Mouse (Mus musculus): ENCODE measurements around the gene Coro1b.

GRCm38 (mm10) chr19:4187303-4187702 is 38.9 kb downstream of the Coro1b start:
- TF ChIP-seq CTCF (conservative IDR thresholded peaks at IDR 0.05; ENCODE audit: low read length) = no peak
- TF ChIP-seq NANOG (IDR thresholded peaks at IDR 0.05; ENCODE audit: borderline replicate concordance, low read length) = no peak

All from E14TG2a.4 (cell line).